Mouse (Mus musculus): Measurements from ENCODE around the gene Lrsam1. TPM values are rescaled to one million over a fixed set of nuclear protein-coding genes. Genes with fewer than 3 reads are reported as not detected.

The Lrsam1 gene
- total RNA-seq, 2 experiments from 2014 or later: 14.1 to 17.0 TPM

- intact Hi-C loops (cut with DNase I): no loop called here
- peak; percentile 40 to 48 for DNase-seq
Measured at GRCm38 (mm10) chr2:32969326-32969725, 7.9 kb upstream of the Lrsam1 start.

- intact Hi-C loops (cut with DNase I): no loop called here
- no peak for DNase-seq
Measured at GRCm38 (mm10) chr2:32968024-32968614, 6.7 kb upstream of the Lrsam1 start.

- intact Hi-C loops (cut with DNase I): no loop called here
- peak; percentile 87 to 93 for DNase-seq
Measured at GRCm38 (mm10) chr2:32966689-32967631, 5.5 kb upstream of the Lrsam1 start.

GRCm38 (mm10) chr2:32966184-32966688, 4.8 kb upstream of the Lrsam1 start:
- intact Hi-C loops (cut with DNase I): no loop called here
- DNase-seq: no peak

GRCm38 (mm10) chr2:32965511-32966183, 4.2 kb upstream of the Lrsam1 start:
- intact Hi-C loops (cut with DNase I): no loop called here
- DNase-seq: no peak

- DNase-seq: no peak
- intact Hi-C loops (cut with DNase I): no loop called here
Measured at GRCm38 (mm10) chr2:32964659-32965457, 3.4 kb upstream of the Lrsam1 start.

- intact Hi-C loops (cut with DNase I): no loop called here
- no peak for DNase-seq
Measured at GRCm38 (mm10) chr2:32963981-32964380, 2.6 kb upstream of the Lrsam1 start.

- intact Hi-C loops (cut with DNase I): no loop called here
- DNase-seq: no peak
Measured at GRCm38 (mm10) chr2:32963544-32963943, 2.1 kb upstream of the Lrsam1 start.

- intact Hi-C loops (cut with DNase I): no loop called here
- DNase-seq: no peak
Measured at GRCm38 (mm10) chr2:32962875-32963220, 1.4 kb upstream of the Lrsam1 start.

GRCm38 (mm10) chr2:32962062-32962874, 854 bp upstream of the Lrsam1 start:
- no peak for DNase-seq
- intact Hi-C loops (cut with DNase I): no loop called here

- no peak for DNase-seq
- intact Hi-C loops (cut with DNase I): no loop called here
Measured at GRCm38 (mm10) chr2:32960273-32960672, 1.1 kb downstream of the Lrsam1 start.

- DNase-seq: no peak
- intact Hi-C loops (cut with DNase I): no loop called here
Measured at GRCm38 (mm10) chr2:32957344-32957743, 4.1 kb downstream of the Lrsam1 start.

- no peak for DNase-seq
Measured at GRCm38 (mm10) chr2:32954581-32954980, 6.8 kb downstream of the Lrsam1 start.

GRCm38 (mm10) chr2:32947454-32947853, 14.0 kb downstream of the Lrsam1 start:
- intact Hi-C loops (cut with DNase I): no loop called here

More at GRCm38 (mm10) chr2:32954581-32954980, 6.8 kb downstream of the Lrsam1 start:
- intact Hi-C loops (cut with DNase I): no loop called here

GRCm38 (mm10) chr2:32940483-32940882, 20.9 kb downstream of the Lrsam1 start:
- intact Hi-C loops (cut with DNase I): no loop called here
- no peak for DNase-seq

More at GRCm38 (mm10) chr2:32947454-32947853, 14.0 kb downstream of the Lrsam1 start:
- no peak for DNase-seq

- intact Hi-C loops (cut with DNase I): no loop called here
- DNase-seq: no peak
Measured at GRCm38 (mm10) chr2:32939418-32939817, 22.0 kb downstream of the Lrsam1 start.

GRCm38 (mm10) chr2:32938741-32939140, 22.7 kb downstream of the Lrsam1 start:
- no peak for DNase-seq
- intact Hi-C loops (cut with DNase I): no loop called here

- intact Hi-C loops (cut with DNase I): no loop called here
- no peak for DNase-seq
Measured at GRCm38 (mm10) chr2:32931730-32932129, 29.7 kb downstream of the Lrsam1 start.

All from heart, postnatal 36 days (tissue).